In genomic region chrX:149941355-149941754, GRCm38 (mm10) we compare ENCODE assay signal across 1 mouse cellular context. TPM values are rescaled to one million over a fixed set of nuclear protein-coding genes. Genes with fewer than 3 reads are reported as not detected.
"Had no signal": no experiment of that assay in that cellular context is flagged by ENCODE, and none has a peak within 500 bp of the region (broad histone marks: within the 10 kb centered on the region; RNA-seq: fewer than 3 reads in every experiment).

Gene Gm15091 (plus strand): TSS chrX:149941655.

RNA-seq across cellular contexts. Expression of gene Gm15091, which starts in this region (rescaled TPM):
- total RNA-seq: neutrophil, adult 5-6 weeks had no signal
